Mouse (Mus musculus) thymus, postnatal 25 days (tissue): ENCODE data around the gene Tbpl1.

ENCODE experiments used
- DNase-seq: peaks from one replicate; pipeline ENCODE4 v3.0.0; 2022

Tbpl1 gene

GRCm38 (mm10) chr10:22731272-22732093, at the start of gene Tbpl1:
Gene Tbpl1, minus strand, starts transcription at chr10:22731938.
- peak; percentile 93 for DNase-seq

DNA sequence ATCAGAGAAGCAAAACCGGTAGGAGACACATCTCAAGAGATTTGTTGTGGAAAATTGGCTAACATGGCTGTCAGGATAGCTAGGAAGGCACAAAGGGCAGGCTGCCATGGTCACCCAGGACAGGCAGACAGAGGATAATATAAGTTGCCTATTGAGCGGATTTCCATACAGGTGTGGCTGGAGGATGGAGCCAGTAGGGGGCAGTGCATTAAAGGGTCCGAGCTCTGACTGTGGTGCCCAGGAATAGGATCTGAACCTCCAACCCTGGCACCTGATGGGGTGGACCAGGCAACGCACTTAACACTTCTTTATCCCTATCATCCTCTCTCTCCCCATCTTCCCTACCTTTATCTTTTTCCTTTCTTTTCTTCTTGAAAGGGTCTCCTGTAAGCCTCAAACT, 49.7 kb upstream of the Tbpl1 start:
- peak; percentile 8 for DNase-seq

- DNase-seq, result no peak
Measured at GRCm38 (mm10) chr10:22777939-22778338, 46.2 kb upstream of the Tbpl1 start.

- DNase-seq, result peak; percentile 16
Measured at GRCm38 (mm10) chr10:22776007-22776698, 44.4 kb upstream of the Tbpl1 start.

GRCm38 (mm10) chr10:22775456-22775855, 43.7 kb upstream of the Tbpl1 start:
- DNase-seq, result no peak

GRCm38 (mm10) chr10:22774626-22775025, 42.9 kb upstream of the Tbpl1 start:
- no peak for DNase-seq

DNA sequence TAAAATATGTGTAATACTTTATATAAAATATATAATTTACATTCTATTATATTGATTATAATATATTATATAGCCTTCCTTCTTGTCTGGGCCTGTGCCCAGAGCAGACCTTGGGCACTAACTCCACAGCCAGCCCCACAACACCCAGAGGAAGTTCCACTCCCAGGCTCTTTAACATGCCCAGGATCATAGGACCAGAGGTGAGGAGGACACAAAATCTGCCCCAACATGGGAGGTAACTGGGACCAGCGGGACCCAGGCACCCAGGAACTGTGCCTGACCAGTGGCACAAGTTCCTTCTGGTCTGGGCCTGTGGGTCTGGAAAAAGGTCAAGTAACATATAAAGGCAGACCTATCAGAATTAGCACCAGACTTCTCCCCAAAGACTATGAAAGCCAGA, 22.5 kb upstream of the Tbpl1 start:
- no peak for DNase-seq

DNA sequence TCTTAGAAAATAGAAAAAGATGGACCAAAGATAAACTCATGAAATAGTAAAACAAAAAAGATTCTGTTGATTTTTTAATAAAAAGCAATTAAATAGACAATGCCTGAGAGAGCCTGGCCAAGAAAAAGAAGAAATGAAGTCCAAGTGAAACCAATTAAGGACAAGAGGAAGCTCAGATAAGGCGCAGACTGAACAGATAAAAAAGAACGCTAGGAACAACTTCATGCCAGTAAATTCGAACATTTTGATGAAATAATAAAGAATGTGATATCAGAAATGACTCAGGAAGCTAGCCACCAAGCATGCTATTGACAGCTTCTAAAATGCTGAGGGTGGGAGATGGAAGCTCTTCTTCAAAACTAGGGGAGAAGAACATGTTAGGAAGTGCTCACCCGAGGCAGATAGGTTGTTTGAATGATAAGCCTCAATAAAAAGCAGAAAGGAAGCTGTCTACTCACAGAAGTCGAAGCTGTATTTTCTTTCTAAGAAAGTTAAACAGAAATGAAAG, 19.5 kb upstream of the Tbpl1 start:
- no peak for DNase-seq

DNA sequence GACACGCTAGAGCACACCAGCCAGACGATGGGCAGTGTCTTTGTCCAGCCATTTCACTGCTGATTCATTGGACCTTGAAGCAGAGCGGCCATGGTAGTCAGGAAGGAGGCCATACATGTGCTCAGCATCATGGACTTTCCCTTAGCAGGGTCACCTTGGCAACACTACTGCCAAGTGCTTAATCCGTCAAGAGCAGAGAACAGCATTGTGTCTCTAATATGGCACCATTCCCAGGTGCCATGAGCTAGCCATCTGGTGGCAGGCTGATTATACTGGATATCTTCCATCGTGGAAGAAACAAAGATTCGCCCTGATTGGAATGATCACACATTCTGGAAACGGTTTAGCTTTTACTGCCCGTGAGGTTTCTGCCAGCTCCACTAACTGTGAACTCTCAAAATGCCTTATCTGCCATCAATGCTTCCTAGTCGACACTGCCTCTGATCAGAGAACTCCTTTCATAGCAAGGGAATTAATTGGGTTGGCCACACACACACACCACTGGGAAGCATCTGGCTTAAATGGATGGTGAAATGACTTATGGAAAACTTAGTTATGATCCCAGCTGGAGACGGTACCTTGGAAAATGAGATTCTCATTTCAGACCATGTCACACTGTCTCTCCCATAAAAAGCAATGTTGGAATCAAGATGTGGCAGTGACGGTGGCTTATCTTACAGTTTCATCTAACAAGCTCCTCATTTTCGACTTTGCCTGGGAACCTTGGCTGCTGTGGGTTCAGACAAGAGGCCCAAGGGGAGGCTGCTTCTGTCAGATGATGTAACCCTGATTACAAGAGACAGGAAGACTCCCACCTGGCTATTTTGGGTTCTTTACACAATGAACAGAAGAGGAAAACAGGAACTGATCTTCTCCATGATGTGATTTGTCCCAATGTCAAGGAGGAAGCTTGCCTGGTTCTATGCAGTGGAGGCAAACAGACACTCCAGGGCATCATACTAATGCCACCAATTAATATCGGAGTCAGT, 14.9 kb upstream of the Tbpl1 start:
- DNase-seq, result no peak

DNA sequence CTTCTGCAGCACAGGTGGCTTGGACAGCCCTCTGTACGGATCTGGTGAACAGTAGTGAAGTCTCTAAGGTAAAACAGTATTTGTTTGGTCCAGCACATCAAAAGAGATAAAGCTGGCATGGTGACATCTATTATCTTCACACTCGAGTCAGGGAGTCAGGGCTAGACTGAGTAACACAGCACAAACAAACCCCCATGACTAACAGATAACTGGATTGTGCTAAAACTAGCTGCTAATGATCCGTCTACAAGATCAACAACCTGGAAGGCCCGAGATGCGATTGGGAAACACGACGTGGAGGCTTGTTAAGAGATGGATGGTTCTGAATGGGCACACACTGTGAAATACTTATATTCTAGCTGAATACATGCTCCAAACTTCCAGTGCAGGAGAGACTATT, 14.2 kb upstream of the Tbpl1 start:
- no peak for DNase-seq

DNA sequence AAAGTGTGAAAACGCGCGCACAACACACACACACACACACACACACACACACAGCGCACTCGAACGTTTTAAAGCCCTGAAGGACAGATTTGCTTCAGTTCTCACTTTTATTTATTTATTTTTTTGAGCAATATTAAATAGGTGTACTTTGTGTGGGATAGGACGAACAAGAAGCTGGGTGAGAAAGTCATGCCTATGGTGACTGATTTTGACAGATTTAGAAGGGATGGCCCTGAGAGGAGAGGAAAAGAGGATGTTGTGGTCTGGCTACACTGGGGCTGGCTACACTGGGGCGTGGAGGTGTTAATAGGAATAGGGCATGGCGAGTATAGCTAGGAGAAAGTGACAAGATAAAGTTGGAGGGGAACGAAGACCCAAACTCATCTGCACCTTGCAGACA, 443 bp upstream of the Tbpl1 start:
- peak; percentile 10 for DNase-seq

- DNase-seq, result no peak
Measured at GRCm38 (mm10) chr10:22730992-22731271, 806 bp downstream of the Tbpl1 start.

GRCm38 (mm10) chr10:22730266-22730991, 1.3 kb downstream of the Tbpl1 start:
- peak; percentile 42 for DNase-seq

GRCm38 (mm10) chr10:22728257-22728656, 3.5 kb downstream of the Tbpl1 start:
- DNase-seq, result no peak

DNA sequence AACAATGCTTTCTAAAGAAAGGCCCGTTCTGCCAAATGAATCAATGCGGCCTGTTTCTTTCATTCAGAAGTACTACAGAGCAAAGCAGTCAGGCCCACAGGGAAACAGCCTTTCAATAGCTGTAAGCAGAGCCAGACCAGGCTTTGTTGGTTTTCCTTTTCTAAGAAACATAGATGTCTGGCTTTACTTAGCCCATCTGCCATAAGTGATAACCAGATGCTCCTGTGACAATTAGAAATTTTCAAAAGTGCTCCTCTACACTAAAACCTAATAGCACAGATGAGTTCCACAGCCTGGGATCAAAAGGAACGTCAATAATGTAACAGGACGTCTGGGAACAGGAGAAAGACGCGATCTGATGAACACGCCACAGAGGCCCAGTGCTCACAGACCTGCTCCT, 5.4 kb downstream of the Tbpl1 start:
- no peak for DNase-seq

DNA sequence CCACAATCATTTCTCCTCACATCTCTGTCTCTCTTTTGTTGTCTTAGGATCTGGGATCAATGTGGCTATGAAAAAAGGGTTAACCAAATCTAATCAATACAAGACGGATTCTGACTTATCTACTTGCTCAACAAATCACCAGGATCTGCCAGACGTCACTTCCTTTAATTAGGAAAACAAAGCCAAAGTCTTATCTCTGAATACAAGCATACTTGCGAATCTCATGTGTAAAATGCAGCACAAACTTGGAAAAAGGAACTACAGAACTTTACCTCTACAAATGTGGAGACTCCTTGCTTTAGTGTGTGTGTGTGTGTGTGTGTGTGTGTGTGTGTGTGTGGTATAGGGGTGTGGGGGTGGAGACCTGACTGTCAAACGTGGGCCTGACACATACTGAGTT, 6.6 kb downstream of the Tbpl1 start:
- DNase-seq, result no peak

DNA sequence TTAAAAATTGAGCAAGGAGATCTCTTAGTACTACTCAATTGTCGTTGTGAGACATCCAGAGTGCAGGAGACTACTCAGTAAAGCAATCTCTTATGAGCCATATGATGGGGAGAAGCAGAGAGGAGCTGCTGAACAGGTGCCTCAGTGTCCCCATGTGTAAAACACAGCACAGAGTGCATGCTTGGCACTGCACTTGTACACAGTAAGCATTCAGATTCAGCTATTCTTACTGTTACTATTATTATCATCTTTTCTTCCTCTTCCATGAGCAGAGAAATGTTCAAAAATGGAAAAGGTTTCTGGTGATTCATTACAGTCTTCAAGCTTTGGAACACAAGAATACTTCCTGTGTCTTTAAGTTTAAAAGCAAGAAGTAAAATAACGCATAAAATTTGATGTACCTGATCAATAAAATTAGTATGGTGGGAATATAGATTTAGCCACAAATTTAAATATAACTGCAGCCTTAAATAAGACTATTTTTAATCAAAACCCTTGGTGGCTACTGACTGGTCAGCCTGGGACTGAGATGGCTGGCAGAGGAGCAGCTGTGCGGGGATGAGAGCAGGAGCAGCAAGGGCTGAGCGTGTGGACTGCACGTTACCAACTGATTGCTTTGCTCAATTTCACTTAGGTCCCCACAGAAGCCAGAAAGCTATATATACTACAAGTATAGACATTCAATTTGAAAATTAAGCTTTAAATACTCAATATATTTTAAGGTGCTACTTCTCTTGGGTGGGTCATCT, 10.8 kb downstream of the Tbpl1 start:
- no peak for DNase-seq

DNA sequence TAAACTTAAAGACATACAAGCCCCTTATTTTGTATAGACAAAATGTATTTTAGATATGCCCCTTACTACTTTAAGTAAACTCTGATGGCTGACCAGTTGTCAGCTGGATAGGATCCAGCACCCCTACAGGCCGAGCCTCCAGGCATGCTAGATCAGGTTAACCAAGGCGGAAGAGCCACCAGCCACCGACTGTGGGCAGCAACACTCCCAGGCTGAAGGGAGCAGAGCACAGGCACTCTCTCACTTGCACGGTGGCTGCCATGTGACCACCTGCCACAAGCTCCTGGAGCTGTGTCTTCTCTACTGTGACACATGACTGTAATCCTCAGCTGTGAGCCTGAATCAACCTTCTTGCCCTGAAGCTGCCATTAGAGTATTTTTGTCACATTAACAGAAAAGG, 13.3 kb downstream of the Tbpl1 start:
- DNase-seq, result peak; percentile 19

GRCm38 (mm10) chr10:22714520-22714919, 17.2 kb downstream of the Tbpl1 start:
- DNase-seq, result peak; percentile 51

DNA sequence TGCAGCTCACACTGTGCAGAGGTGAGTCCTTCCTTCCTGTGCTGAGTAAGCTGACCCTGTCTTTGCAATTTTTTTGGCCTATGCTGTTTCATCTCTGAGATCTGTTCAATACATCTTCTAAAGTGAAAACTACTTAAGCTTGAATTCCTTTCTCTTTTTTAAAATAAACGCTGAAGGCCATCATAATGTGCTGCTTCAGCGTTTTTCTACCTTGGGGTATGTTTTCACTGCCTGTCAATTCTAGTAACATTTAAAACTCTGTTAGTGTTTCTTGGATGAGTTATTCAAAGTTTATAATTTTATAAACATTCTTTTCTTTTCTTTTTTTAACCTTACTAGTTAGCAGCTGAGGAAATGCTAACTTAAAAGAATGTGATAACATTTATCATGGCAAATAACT, 18.8 kb downstream of the Tbpl1 start:
- no peak for DNase-seq

DNA sequence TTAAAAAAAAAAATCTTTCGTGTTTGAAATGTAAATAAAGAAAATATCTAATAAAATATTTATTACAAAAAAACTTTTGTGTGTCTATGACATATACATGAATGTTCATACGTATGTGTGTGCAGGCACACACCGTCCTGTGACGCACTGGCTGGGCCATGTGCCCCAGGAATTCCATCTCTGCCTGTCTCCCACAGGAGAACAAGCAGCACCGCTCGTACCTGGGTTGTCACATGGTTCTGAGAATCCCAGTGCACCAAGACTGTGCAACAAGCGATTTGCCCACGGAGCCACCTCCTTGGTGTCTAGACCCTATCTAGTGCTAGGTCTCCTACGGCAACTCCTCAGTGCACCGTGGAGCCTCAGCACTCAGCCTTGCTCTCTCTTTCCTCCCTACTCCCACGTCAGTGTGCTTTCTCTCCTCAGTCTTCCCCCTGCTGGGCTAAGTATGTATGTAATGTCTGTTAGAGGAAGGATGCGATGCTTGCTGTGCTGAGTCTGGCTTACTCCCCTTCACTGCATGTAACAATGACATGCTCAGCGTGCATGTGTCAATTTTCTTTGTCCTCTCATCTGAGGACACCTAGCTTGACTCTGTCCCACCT, 21.5 kb downstream of the Tbpl1 start:
- DNase-seq, result no peak
